ENCODE assay signal across 16 mouse cellular contexts in the genomic region with DNA sequence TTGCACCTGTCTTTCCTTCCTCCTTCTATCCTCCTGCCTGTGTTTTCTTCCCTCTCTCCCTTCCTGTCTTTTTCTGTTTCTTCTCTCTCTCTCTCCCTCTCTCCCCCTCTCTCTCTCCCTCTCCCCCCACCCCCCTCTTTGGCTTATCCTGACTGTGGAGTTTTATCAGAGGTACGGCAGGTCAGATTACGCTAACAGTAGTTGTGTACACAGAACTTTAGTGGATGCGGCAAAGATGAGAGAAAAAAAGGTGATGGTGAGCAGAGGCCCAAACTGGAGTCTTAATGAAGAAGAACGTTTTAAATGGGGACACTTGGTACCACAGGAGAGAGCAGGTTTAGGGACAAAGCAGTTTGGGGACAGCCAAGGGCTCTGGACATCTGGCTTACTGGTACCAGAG.
A peak's percentile ranks its signal among the peaks of the same experiment; 100 is the strongest.
DNase-seq lines count a peak whose midpoint lies in the region; ATAC-seq and TF ChIP-seq lines count a peak whose summit lies in the region.
"Had no signal": no experiment of that assay in that cellular context is flagged by ENCODE, and none has a peak within 500 bp of the region (broad histone marks: within the 10 kb centered on the region; RNA-seq: fewer than 3 reads in every experiment).

No protein-coding gene starts in this region.

- 64% methylated on average over 4 of the region's 4 CpGs for WGBS in kidney, postnatal 0 days
- 26% methylated on average over 4 of the region's 4 CpGs for WGBS in intestine, embryonic 15.5 days
- 36% methylated on average over 4 of the region's 4 CpGs for WGBS in small intestine, adult 2 months

- TF ChIP-seq CTCF in kidney, postnatal 0 days (IDR thresholded peaks at IDR 0.05; ENCODE audit: low read depth): no peak
- TF ChIP-seq CTCF in CH12.LX (conservative IDR thresholded peaks at IDR 0.05 in 1 of 2, IDR thresholded peaks at IDR 0.05 in 1 of 2; ENCODE audit: low read depth in 2 of 2, low read length in 2 of 2): no peak
- TF ChIP-seq CTCF in small intestine, adult 2 months (IDR thresholded peaks at IDR 0.05; ENCODE audit: extremely low read depth, insufficient read length, insufficient replicate concordance, low read depth, low read length): no peak

- no peak overlapping the region for H3K4me2 ChIP-seq in kidney, postnatal 0 days (ENCODE audit: low read length)
- no peak overlapping the region for H3K4me2 ChIP-seq in CH12.LX (ENCODE audit: insufficient read depth, low read depth, poor library complexity, severe bottlenecking)
- 0 out of 2 replicates have a peak overlapping the region, but pooled peaks have one; percentile 1 for H3K4me2 ChIP-seq in intestine, embryonic 15.5 days (replicated peaks)
- H3K4me2 ChIP-seq: forebrain, embryonic 12.5 days; hindbrain, embryonic 14.5 days; limb, embryonic 12.5 days; lung, embryonic 15.5 days; midbrain, embryonic 13.5 days had no signal

- no peaks in the 10 kb centered on the region for H3K9me3 ChIP-seq in kidney, postnatal 0 days (replicated peaks; ENCODE audit: low read length)
- no peaks in the 10 kb centered on the region for H3K9me3 ChIP-seq in CH12.LX (replicated peaks; ENCODE audit: low read length)
- no peaks in the 10 kb centered on the region for H3K9me3 ChIP-seq in intestine, embryonic 15.5 days
- H3K9me3 ChIP-seq: embryonic facial prominence, embryonic 10.5 days; forebrain, embryonic 12.5 days; limb, embryonic 12.5 days; lung, embryonic 15.5 days; midbrain, embryonic 13.5 days had no signal

- no peak overlapping the region for H3K9ac ChIP-seq in kidney, postnatal 0 days (ENCODE audit: low read depth, low read length)
- peak overlapping the region; percentile 4; the same call in 1 of the 2 replicates for H3K9ac ChIP-seq in CH12.LX (ENCODE audit: insufficient read depth, low read depth)
- H3K9ac ChIP-seq in intestine, embryonic 15.5 days: no peak overlapping the region
- H3K9ac ChIP-seq: forebrain, embryonic 12.5 days; hindbrain, embryonic 14.5 days; limb, embryonic 12.5 days; lung, embryonic 15.5 days; midbrain, embryonic 13.5 days had no signal

- TF ChIP-seq POLR2A in CH12.LX (IDR thresholded peaks at IDR 0.05; ENCODE audit: low read depth, low read length): no peak
- no peak for TF ChIP-seq POLR2A in small intestine, adult 2 months (IDR thresholded peaks at IDR 0.05; ENCODE audit: low read depth, low read length)

- no peaks in the 10 kb centered on the region for H3K4me1 ChIP-seq in kidney, postnatal 0 days (replicated peaks; ENCODE audit: insufficient read depth, low read length)
- peaks cover 21 to 46% of the 10 kb centered on the region in 2 experiments for H3K4me1 ChIP-seq in CH12.LX (ENCODE audit: control insufficient read depth in 1 of 2, insufficient read depth in 2 of 2)
- H3K4me1 ChIP-seq in intestine, embryonic 15.5 days (replicated peaks): peaks cover 10% of the 10 kb centered on the region
- H3K4me1 ChIP-seq in small intestine, adult 2 months (ENCODE audit: control insufficient read depth, insufficient read depth, insufficient read length, low read length): peaks cover 13% of the 10 kb centered on the region
- H3K4me1 ChIP-seq: forebrain, embryonic 12.5 days; limb, embryonic 12.5 days; midbrain, embryonic 13.5 days had no signal

- no peak for ATAC-seq in kidney, postnatal 0 days (replicated peaks; ENCODE audit: low FRiP score, low read depth)
- no peak for ATAC-seq in intestine, embryonic 15.5 days
- ATAC-seq: midbrain, embryonic 13.5 days had no signal

- H3K27me3 ChIP-seq in kidney, postnatal 0 days (ENCODE audit: insufficient read depth, low read length): no peaks in the 10 kb centered on the region
- H3K27me3 ChIP-seq in CH12.LX (replicated peaks): no peaks in the 10 kb centered on the region
- H3K27me3 ChIP-seq in intestine, embryonic 15.5 days (replicated peaks): no peaks in the 10 kb centered on the region
- no peaks in the 10 kb centered on the region for H3K27me3 ChIP-seq in small intestine, adult 2 months (ENCODE audit: control insufficient read depth, insufficient read depth, low read length)
- H3K27me3 ChIP-seq: forebrain, embryonic 12.5 days; limb, embryonic 12.5 days; lung, embryonic 15.5 days; midbrain, embryonic 13.5 days had no signal

- dilution Hi-C loops in CH12.LX (cut with MboI; ENCODE audit: extremely low pct_ligation_motif_present, extremely low pct_unique_long_range_greater_than_20kb, low sequenced_read_pairs): no loop called here

- DNase-seq in kidney, postnatal 0 days (ENCODE audit: low spot score): no peak
- no peak for DNase-seq in kidney, postnatal 10 days
- DNase-seq in CH12.LX (ENCODE audit: extremely low read depth): no peak
- no peak for DNase-seq in left cerebral cortex, postnatal 10 days (ENCODE audit: extremely low spot score in 1 of 2, low spot score in 2 of 2)
- DNase-seq in layer of hippocampus, postnatal 10 days (ENCODE audit: low spot score in 2 of 2): no peak
- DNase-seq: cerebellum, adult 9-10 months; right cerebral cortex, postnatal 25 days; thymus, postnatal 4 days had no signal

- H3K27ac ChIP-seq in kidney, postnatal 0 days: peak overlapping the region; percentile 19; the same call in 1 of the 2 replicates
- peak overlapping the region; percentile 23; the same call in 1 of the 2 replicates for H3K27ac ChIP-seq in CH12.LX (ENCODE audit: insufficient read depth, low read depth)
- no peak overlapping the region for H3K27ac ChIP-seq in intestine, embryonic 15.5 days
- peak overlapping the region; percentile 32; the same call in 1 of the 2 replicates for H3K27ac ChIP-seq in small intestine, adult 2 months (ENCODE audit: insufficient read depth, low read depth, low read length)
- H3K27ac ChIP-seq: forebrain, embryonic 12.5 days; hindbrain, embryonic 14.5 days; limb, embryonic 12.5 days; lung, embryonic 15.5 days; midbrain, embryonic 13.5 days had no signal

- H3K79me2 ChIP-seq in CH12.LX (replicated peaks; ENCODE audit: control insufficient read depth, extremely low read depth, insufficient read depth, poor library complexity, severe bottlenecking): peaks cover 8% of the 10 kb centered on the region; the same call in 1 of the 2 replicates

- intact Hi-C loops in left cerebral cortex, postnatal 10 days (cut with DNase I): no loop called here

- TF ChIP-seq RAD21 in CH12.LX (IDR thresholded peaks at IDR 0.05; ENCODE audit: low read depth, low read length): no peak

- no peak overlapping the region for H3K4me3 ChIP-seq in kidney, postnatal 0 days (replicated peaks; ENCODE audit: low read depth, low read length)
- no peak overlapping the region for H3K4me3 ChIP-seq in CH12.LX (replicated peaks in 1 of 3; ENCODE audit: low read depth in 2 of 3, low read length in 2 of 3, poor library complexity in 1 of 3)
- no peak overlapping the region for H3K4me3 ChIP-seq in intestine, embryonic 15.5 days (replicated peaks)
- no peak overlapping the region for H3K4me3 ChIP-seq in small intestine, adult 2 months (ENCODE audit: low read depth, low read length)
- H3K4me3 ChIP-seq: embryonic facial prominence, embryonic 10.5 days; forebrain, embryonic 12.5 days; limb, embryonic 12.5 days; lung, embryonic 15.5 days; midbrain, embryonic 13.5 days had no signal

- in situ Hi-C loops in CH12.LX (cut with MboI; ENCODE audit: low pct_ligation_motif_present, low pct_unique_long_range_greater_than_20kb, low sequenced_read_pairs): no loop called here

- no peaks in the 10 kb centered on the region for H3K36me3 ChIP-seq in kidney, postnatal 0 days (ENCODE audit: insufficient read depth, low read length)
- peaks cover 0 to 6% of the 10 kb centered on the region in 2 experiments for H3K36me3 ChIP-seq in CH12.LX (replicated peaks in 1 of 2; ENCODE audit: control insufficient read depth in 1 of 2, insufficient read depth in 1 of 2, low read length in 1 of 2)
- no peaks in the 10 kb centered on the region for H3K36me3 ChIP-seq in intestine, embryonic 15.5 days
- H3K36me3 ChIP-seq in small intestine, adult 2 months (ENCODE audit: control insufficient read depth, insufficient read depth, low read length): no peaks in the 10 kb centered on the region
- H3K36me3 ChIP-seq: embryonic facial prominence, embryonic 10.5 days; forebrain, embryonic 12.5 days; limb, embryonic 12.5 days; lung, embryonic 15.5 days; midbrain, embryonic 13.5 days had no signal

- no peak for TF ChIP-seq EP300 in CH12.LX (IDR thresholded peaks at IDR 0.05; ENCODE audit: low read length)

TF ChIP-seq in CH12.LX, 34 proteins besides CTCF, POLR2A, EP300 and RAD21:
- no peak for TF ChIP-seq E2F4 (IDR thresholded peaks at IDR 0.05; ENCODE audit: insufficient replicate concordance, low read depth, low read length)
- TF ChIP-seq JUND (conservative IDR thresholded peaks at IDR 0.05; ENCODE audit: low read depth, low read length): no peak
- TF ChIP-seq USF2 (conservative IDR thresholded peaks at IDR 0.05; ENCODE audit: low read depth, low read length): no peak
